Mouse (Mus musculus) CH12F3 (cell line): ENCODE measurements around the gene Chtop.

ENCODE experiments used
- in situ Hi-C: fragments of 300-500 bp; cut with MboI; formaldehyde crosslinking; loops from 2 replicates; pipeline ENCODE4 v1.14.3; 2020; ENCODE audit warnings: low sequenced_read_pairs

Chtop gene

DNA sequence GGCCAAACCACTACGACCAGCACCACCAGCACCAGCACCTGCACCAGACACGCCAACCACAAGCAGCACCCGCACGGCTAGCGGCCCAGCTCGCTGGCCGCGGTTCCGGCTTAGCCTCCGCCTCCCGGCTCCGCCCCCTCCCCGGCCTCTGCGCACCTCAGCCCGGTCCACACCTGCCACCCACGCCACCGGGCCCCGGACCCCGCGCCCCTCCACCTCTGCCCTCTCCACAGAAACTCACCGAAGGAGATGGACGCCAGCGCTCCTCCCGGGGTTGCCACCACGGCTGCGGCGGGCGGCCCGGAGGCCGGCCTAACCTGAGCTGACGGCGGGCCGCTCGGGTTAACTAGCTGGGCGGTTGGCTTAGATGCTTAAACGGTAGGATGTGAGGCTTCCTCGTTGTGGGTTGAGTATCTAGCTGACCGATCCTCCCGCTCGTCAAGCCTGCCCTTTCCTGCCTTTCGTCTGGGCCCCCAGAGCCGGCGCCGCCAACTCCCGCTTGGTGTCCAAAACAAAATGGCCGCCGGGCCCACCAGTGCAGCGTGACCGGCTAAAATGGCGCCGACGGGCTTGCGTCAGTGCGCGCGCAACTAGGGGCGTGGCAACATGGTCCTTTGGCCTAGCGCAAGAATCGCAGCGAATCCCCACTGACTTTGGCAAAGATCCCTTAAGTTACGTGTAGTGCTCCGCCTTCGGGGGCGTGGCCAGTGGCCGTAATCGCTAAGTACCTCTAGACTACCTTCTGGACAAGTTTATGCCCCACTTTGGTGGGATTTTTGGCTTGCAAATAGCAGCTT is at the start of gene Chtop:
Gene Chtop (minus strand): TSS at position 549 of the 797 bp plus-strand sequence.
- in situ Hi-C loops, result no loop called here

DNA sequence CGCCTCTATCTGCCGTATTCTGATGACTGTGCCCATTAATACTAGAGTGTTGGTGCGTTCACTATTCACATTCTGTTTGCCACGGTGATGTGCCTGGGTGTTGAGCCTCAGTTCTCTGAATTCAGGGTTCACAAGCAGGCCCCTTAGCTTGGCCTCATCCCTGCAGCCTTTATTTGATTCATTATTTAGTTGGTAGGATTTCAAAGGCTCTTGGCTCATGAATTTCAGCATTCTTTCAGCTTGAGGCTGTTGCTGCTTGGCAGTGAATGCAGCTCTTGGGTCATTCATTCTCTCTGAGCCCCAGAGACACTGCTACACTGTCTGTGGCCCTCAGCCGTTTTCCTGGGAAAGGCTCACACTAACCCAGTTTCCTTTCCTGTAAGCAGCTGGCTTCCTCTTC is 46.7 kb upstream of the Chtop start:
- in situ Hi-C loops, result no loop called here

DNA sequence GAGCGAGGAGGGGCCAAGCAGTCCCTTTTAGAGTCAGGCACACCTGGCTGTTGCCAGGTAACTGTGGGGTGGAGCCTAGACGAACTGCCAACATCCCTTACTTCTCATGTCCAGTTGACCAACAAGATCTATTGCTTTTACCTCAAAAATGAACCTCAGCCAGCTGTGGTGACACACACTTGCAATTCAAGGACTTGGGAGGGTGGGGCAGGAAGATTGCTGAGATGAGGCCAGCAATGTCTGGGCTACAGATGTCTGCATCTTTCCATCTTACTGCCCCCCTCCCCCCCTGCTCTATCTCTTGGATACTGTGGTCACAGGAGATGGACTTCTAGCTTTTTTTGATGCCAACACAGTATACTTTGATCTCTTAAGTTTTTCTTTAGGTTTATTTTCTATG is 42.9 kb upstream of the Chtop start:
- in situ Hi-C loops, result no loop called here

DNA sequence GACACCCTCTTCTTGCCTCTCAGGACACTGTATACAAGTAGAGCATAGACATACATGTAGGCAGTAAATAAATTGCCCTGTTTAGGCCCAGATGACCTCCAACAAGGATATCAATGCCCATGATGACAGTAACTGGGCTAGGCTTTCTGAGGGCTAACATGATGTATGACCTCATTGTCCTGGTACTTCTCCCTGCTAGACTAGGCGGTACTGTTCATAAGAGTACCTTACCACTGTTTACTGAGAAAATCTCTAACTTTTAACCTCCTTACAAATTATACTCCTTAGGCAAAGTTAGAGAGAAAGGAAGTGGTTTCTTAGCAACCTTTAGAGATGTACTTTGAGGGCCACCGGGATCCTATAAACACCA is 41.1 kb upstream of the Chtop start:
- in situ Hi-C loops, result no loop called here

DNA sequence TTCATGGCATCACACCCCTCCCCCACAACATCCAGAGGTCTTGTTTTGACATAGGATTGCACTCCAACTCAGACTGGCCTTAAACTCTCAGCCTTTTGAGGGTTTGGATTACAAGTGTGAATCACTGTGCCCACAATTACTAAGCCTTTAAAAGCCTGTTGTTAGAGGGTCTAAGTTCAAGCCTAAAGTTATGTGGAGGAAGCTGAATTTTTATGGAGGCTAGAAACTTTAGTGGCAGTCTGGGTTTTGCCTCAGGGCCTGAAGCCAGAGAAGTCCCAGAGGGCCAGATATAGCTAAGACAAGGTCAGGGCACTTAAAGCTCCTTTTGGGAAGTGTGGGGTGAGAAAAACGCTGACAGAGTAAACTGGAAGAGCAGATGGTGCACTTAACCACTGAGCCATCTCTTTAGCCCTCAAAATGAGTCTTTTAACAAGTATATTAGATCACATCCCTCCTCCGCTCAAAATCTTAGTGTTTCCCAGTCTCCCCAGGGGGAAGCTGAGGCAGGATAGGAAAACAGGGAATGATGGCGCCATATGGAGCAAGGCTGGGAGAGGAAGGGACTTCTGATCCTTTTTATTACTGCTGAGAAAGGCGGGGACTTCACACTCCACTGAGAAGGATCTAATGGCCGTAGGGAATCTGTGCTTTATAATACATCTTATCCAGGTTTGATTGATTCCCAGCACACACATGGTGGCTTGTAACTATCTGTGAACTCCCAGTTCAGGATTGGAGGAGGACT is 40.5 kb upstream of the Chtop start:
- in situ Hi-C loops, result no loop called here

DNA sequence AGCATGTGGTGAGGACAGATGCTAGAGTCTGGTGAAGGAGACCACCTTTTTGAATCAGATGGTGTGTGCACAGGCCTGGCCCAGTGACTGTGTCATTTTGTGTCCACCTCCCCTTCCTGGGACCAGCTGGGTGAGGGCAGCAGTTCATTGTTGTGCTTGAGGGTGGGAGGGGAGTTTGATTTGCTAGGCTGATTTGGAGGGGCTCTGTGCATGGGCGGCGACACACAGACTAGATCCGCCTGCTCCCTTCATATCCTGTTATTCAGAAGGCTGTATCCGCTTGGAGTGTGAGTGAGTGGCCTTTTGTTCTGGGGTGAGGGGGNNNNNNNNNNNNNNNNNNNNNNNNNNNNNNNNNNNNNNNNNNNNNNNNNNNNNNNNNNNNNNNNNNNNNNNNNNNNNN is 31.6 kb upstream of the Chtop start:
- in situ Hi-C loops, result no loop called here

DNA sequence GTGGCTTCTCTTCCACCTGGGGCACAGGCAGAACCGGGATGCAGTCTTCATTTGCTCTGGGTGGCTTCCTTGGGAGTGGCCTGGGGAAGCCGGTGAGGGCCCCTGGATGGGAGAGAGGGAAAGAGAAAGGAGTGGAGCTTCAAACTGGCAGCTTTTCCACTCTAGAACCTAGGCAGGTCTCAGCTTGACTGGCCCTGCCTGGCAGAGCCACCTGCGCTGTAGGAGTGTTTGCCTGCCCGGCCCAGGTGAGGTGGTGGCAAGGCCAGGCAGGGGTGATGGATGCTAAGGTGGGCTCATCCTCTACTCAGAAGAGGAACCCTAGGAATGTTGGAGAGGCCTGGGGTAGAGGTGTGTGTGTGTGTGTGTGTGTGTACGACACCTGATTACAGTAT is 28.6 kb upstream of the Chtop start:
- in situ Hi-C loops, result no loop called here

DNA sequence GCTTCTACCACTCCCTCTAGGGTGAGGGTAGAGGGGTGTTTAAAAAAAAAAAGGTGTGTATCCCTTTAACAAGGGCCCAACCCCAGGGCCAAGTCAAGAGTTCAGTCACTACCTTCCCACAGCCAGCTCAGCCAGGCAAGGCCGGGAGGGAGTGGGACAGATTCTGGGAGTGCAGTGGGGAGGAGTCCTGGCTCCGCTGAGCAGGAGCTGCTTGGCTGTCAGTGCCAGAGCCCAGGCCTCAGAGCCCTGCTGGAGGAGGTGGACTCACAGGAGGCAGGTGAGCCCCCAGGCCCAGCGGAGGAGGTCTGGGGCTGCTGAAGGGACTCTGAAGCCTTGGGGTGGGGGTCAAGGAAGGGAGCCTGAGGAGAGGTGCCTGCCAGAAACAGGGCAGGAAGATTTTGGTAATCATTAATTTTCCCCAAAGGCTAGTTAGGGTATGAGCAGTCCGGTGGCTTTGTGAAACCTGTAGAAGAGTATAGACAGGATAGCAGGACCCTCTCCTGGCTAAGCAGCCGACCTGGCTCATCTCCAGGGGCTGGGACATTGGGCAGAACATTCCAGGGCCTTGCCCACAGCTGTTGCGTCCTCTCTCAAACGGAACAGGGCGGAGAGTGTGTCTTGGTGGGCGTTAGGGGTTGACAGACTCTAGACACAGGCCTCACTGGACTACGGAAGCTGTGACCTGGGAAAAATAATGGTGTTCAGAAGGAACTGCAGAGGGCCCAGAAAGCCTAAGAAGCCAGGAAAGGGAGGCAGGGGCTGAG is 28.0 kb upstream of the Chtop start, which contains the start of gene S100a16:
Gene S100a16 (plus strand): TSS at position 114 of the 764 bp plus-strand sequence.
- in situ Hi-C loops, result no loop called here

DNA sequence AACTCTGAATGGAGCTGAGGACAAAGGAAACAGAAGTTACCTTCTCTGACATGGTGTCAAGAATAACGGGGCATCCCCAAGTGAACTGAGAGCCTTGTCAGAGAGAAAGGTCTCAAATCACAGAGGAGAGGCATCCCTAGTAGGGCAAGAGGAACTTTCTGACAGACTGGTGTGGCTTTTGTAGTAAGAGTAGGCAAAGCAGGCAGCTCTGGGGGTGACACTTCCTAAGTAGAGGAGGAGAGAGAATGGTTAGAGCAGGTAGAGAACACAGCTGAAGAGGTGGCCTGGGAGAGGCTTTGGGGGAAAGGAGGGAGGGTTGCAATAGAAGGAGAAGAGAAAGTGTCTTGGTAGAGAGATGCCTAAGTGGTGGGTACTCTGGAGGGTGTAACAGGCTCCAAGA is 26.1 kb upstream of the Chtop start:
- in situ Hi-C loops, result no loop called here

DNA sequence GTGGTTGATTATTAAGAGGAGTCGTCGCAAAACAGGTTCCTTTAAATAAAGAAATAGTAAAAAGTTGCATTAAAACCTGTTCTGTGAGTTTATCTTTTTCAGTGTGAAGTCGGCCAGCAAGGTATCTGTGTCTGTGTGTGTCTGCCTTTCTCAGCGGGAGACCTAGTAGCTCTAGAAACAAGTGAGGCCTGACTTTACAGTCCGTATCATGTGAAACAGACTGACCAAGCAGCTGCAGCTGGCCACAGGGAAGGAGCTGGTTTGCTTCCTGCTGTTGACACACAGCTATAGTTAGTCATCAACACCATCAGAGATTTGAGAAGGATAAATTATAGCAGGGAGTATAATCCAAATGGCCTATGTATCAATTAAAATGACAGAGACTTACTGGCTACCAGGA is 22.4 kb upstream of the Chtop start:
- in situ Hi-C loops, result no loop called here

DNA sequence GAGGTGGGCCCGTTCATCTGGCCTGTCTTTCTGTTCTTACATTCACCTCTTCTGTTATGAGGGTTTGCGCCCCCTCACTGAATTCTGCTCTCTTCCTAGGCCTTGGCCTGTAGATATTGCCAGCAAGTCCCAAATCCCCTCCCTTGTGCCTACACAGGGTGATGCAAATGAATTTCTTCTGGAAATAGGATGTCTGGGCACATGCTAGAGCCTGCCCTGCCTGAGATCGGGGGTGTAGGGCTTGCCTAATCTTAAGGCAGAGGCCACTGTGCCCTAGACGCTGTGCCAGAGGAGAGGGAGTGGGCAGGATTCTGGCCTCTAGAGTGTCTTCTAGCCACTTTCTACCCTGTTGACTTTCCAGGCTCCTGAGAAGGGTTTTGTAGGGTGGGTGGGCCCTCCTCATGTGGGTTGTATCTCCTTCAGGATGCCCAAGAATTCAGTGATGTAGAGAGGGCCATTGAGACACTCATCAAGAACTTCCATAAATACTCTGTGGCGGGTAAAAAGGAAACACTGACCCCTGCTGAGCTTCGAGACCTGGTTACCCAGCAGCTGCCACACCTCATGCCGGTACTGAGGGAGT is 18.1 kb upstream of the Chtop start:
- in situ Hi-C loops, result no loop called here

DNA sequence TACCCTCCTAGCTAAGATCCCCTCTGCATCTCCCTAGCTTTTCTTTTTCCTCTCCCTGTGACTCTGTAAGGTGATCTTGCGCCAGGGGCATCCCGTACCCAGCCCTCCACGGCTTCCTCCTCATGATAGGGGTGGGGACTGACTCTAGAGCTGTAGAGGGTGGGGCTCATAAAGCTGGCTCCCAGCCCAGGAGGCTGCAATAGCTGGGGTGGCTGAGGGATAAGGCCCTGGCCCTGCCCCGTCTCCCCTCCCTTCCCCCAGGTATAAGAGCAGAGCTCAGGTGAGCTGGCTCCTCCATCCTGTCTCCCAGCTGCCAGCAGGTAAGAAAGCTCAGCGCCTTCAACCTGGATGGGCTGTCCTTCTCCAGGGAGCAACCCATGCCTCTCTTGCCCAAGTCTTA is 17.3 kb upstream of the Chtop start, which contains the start of gene S100a14:
Gene S100a14 (plus strand): TSS at position 277 of the 400 bp plus-strand sequence.
- in situ Hi-C loops, result no loop called here

DNA sequence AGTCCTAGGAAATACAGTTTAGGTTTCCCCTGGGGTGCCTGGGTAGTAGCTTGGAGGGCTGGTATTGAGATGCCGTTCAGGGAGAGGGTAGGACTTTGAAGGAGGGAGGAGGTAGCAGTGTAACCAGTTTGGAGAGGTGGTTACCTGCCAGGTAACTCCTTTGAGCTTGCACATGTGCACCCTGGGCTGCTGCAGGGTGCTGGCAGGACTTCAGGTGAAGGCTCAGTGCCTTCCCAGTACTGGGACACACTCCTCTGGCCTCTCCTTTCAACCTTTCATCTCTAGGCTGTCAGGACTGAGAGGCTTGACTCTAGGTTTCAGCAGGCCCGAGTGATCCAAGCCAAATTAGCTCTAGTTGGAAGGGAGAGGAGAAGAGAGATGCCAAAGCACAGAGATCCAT is 16.8 kb upstream of the Chtop start:
- in situ Hi-C loops, result no loop called here

DNA sequence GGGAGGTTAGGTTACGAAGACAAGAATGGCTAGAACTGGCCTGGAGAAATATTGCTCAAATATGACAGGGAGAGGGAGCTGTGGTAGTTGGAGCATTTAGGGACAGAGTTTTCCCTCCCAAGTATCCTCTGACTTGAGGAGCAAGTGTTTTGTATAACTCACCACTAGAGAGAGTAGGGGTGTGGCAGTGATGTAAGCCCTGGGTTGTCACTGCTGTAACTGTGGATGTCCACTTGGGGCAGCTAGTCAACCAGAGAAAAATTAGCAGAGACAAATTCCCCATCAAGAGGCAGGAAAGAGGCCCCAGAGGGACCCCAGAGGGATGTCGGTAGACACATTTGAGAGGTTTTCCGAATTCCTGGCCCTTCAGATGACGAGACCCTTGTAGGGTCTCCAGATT is 16.1 kb upstream of the Chtop start:
- in situ Hi-C loops, result no loop called here

DNA sequence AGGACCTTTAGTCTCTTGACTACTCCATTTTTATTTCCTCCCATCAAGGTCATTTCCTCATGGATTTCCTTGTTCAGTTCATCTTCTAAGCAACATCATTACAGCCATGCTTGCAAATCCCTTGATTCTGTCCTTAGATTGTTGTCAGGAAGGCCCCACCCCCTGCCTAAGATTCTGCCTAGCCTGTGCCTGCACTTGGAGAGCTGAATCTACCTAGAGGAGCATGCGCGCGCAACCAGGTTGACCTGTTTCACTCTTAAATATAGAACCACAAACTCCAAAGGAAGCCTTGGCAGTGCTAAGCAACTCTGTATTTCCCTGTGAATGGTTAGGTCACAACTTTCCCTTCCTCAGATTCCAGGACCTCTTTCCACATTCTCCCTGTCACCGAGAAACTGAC is 8.4 kb upstream of the Chtop start:
- in situ Hi-C loops, result no loop called here

DNA sequence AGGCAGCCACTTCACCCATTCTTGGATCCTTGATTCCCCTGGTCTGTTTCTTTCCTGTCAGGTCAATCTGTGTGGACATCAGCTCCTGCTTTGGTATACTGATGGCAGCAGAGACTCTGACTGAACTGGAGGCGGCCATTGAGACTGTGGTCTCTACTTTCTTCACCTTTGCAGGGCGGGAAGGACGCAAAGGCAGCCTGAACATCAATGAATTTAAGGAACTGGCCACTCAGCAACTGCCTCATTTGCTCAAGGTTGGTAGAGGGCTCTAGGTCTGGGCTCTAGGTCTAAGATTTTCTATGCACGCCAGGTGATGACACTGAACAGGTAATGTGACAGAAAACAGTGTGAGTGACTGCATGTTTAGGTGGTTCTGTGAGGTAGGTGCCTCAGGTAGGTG is 6.5 kb upstream of the Chtop start:
- in situ Hi-C loops, result no loop called here

DNA sequence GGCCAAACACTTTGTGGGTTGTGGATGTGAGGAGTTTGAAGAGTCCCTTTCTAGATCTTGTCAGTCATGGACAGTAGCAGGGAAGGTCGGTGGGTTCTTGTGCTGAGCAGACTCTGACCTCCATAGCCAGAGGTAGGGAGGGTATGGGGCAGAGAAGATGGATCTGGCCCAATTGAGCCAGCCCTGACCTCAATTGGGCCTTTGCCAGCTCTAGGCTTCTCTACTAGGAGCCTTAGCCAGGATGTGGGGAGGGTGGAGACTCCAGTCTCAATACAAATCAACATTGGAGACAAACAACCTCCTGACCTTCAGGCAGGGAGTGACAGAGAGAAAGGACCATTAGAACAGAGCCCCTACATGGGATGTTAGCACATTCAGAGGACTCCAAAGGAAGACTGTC is 5.9 kb upstream of the Chtop start:
- in situ Hi-C loops, result no loop called here

DNA sequence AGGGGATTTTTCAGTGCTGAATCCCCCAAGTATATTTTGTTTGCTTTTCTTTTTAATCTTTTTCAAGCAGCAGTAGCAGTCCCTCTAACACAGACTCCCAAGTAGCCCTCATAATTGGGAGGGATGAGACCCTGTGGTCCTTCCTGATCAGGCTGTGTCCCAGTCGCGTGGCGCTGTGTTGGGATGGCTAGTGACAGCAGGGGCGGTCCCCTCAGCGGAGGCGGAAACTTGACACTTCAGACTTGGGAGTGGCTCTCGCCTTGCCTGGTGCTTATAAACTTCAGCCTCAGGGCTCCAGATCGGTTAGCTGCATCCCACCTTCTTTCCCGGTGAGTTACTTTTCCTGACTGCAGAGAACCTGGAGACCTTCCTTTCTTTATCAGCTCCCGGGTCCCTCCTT is 5.4 kb upstream of the Chtop start:
- in situ Hi-C loops, result no loop called here

DNA sequence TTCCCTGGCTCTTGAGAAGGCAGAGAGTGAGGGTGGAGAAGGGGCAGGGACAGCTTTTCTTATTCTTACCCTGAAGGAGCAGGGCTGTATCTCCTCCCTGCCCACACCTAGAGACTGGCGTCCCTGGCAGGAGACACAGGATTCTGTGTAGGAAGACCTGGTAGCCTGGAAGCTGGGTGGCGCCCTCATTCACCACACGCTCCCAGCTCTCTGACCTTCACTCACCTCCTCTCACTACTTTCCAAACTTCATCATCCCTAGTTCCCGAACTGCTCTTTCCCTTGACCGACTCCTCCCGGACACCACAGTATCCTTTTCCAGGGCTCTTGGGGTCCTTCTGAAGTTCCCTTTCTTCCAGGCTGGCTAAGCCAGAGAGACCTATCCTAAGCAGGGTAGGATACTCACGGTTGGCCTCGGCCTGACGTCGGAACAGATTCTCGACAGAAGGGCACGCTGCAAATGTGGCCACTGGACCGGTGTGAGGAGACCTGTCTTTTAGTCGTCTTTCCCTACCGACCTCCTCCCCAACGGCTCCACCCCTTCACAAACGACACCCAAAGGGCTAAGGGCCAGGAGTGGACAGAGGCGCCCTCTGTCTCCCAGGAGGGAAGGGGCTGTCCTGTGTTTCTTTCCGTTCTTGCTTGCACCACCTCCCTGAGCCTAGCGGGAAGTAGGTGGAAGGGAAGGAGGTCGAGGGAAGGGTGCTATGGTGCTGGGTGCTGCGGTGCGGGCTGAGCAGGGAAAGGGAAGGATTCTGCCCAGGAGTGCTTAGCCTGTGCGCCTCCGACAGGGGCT is 4.7 kb upstream of the Chtop start, which contains the start of the genes S100a1 and S100a13:
Gene S100a1 (minus strand): TSS at position 597 of the 795 bp plus-strand sequence.
Gene S100a13 (plus strand): TSS at position 640 of the 795 bp plus-strand sequence.
- in situ Hi-C loops, result no loop called here

DNA sequence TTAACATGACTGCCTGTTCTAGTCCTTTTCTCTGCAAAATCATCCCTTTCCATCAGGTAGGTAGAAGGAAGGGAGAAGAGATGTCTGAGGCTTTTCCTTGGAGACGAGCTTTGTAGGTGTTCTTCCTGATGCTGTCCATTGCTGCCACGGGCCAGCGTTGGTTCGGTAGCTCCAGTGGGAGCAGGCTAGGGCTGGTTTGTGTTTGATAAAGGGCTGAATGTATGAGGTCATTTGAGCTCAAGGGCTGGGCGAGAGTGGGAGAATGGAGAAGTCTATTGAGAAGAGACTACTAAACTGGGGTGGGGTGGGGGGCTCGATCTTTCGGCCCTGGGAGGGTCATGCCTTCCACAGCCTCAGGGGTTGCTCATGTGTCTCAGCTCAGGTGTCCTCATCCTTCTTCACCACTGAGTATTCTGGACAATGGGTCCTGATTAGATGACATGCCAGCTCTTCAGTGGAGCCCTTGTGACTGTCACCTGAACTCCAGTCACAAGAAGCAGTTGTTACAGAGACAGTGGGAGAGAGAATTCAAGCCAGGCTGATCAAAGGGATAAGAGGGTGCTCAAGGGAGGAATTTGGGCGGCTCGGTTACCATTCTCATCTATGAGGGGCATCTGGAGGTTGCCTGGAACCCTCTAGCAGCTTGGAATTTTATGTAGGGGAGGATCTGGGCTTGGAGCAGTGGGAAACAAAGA is 3.8 kb upstream of the Chtop start:
- in situ Hi-C loops, result no loop called here
